Mouse (Mus musculus) embryonic facial prominence, embryonic 13.5 days (tissue): ENCODE results near the gene Zkscan6. TPM values are rescaled to one million over a fixed set of nuclear protein-coding genes. Genes with fewer than 3 reads are reported as not detected.

Experiments
- ATAC-seq: fragments of 200-750 bp; cut with Nextera tagmentation; 2 replicates; pipeline ENCODE4 v1.8.0; 2017; ENCODE audit warnings: low read depth; ENCODE audit not compliant: insufficient number of reproducible peaks, insufficient read depth, low FRiP score, low TSS enrichment
- H3K27ac ChIP-seq: fragments of 300-500 bp; sonication (generic); 2 replicates; pipeline ENCODE4 v1.5.1; 2015; ENCODE audit warnings: moderate library complexity, mild to moderate bottlenecking, inconsistent platforms
- H3K27me3 ChIP-seq: fragments of 300-500 bp; sonication (generic); 2 replicates; pipeline ENCODE4 v1.6.1; 2015; ENCODE audit warnings: mild to moderate bottlenecking, inconsistent platforms
- H3K36me3 ChIP-seq: fragments of 300-500 bp; sonication (generic); 2 replicates; pipeline ENCODE4 v1.6.1; 2015; ENCODE audit warnings: mild to moderate bottlenecking, inconsistent platforms
- H3K4me1 ChIP-seq: fragments of 300-500 bp; sonication (generic); 2 replicates; pipeline ENCODE4 v1.6.1; 2015; ENCODE audit warnings: inconsistent platforms
- H3K4me2 ChIP-seq: fragments of 300-500 bp; sonication (generic); 2 replicates; pipeline ENCODE4 v1.6.1; 2015; ENCODE audit warnings: moderate library complexity, mild to moderate bottlenecking, inconsistent platforms
- H3K4me3 ChIP-seq: fragments of 300-500 bp; sonication (generic); 2 replicates; pipeline ENCODE4 v1.5.1; 2015; ENCODE audit warnings: mild to moderate bottlenecking, inconsistent platforms
- H3K9ac ChIP-seq: fragments of 300-500 bp; sonication (generic); 2 replicates; pipeline ENCODE4 v1.6.1; 2015; ENCODE audit warnings: mild to moderate bottlenecking, inconsistent platforms
- H3K9me3 ChIP-seq: fragments of 300-500 bp; sonication (generic); 2 replicates; pipeline ENCODE4 v1.6.1; 2016; ENCODE audit warnings: inconsistent platforms
- WGBS: fragments of 180-500 bp; shearing (Covaris S2); methylation state at CpG from one replicate; pipeline ENCODE4 v1.1.7; 2015; ENCODE audit warnings: mixed read lengths; 5-methylcytosine and 5-hydroxymethylcytosine counted together
- polyA plus RNA-seq: library from polyadenylated mRNA; unstranded; fragments of >200 nt; fragmentation: Nextera tagmentation; extraction: Ambion mirVana; gene quantifications from 2 replicates; pipeline ENCODE4 v1.2.1, GENCODE M21; 2015

Gene Zkscan6
- polyA plus RNA-seq, result 13.8 and 14.9 TPM in 2 replicates

GRCm38 (mm10) chr11:65806909-65807504 lies at the start of gene Zkscan6:
TSS of gene Zkscan6 (plus strand) at chr11:65807175.
- Histone ChIP-seq H3K36me3 (no peaks in the 10 kb centered on the region), H3K9me3 (no peaks in the 10 kb centered on the region), H3K9ac (peak within 1 kb of the TSS; percentile 80), H3K4me2 (peak within 1 kb of the TSS; percentile 92), H3K27ac (peak within 1 kb of the TSS; percentile 62), H3K27me3 (no peaks in the 10 kb centered on the region), H3K4me1 (peaks cover 10% of the 10 kb centered on the region), H3K4me3 (peak within 1 kb of the TSS; percentile 72)
- peak; percentile 96 for ATAC-seq
- WGBS, result under 1% methylated on average over 58 of the region's 58 CpGs

DNA sequence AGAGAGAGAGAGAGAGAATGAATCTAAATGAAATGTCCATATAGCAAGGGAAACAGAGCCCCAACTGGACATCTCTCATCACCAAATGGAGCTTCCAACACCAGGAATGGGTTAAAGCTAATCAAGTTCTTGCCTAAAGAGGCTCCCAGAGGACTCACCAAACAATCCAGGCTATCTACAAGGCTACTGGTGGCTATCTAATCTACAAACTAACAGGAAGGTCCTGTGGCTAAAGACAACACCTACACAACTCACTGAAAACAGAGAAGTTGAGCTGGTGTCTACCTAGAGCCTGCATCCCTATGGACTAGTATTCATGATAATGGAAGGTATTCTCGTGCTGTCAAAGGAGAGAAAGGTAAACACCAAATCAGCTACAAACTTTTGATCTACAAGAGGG lies 47.6 kb upstream of the Zkscan6 start:
- H3K4me1 ChIP-seq, result 0 out of 2 replicates have a peak, but pooled peaks cover 4% of the 10 kb centered on the region
- ATAC-seq, result no peak
- no peaks in the 10 kb centered on the region for H3K27me3 ChIP-seq
- no peak overlapping the region for H3K4me2 ChIP-seq
- no peak overlapping the region for H3K9ac ChIP-seq
- H3K4me3 ChIP-seq, result no peak overlapping the region
- no peaks in the 10 kb centered on the region for H3K9me3 ChIP-seq
- no peak overlapping the region for H3K27ac ChIP-seq
- no peaks in the 10 kb centered on the region for H3K36me3 ChIP-seq
- WGBS, result 94% methylated on average over 1 of the region's 1 CpGs

DNA sequence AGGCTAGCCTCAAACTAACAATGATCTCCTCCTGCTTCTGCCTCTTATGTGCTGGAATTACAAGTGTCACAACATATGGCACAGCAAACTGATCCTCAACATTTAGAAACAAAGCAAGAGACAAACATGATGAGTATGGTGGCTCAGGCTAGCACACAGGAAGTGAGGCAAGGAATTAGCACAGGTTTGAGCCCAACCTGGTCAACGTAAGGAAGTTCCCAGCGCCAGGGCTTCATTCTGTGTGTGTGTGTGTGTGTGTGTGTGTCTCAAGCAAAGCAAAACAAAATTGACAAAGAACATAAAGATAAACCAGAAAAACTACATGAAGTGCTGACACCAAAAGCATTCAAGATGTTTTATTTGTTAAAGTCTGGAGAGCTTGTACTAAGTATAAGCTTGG lies 46.1 kb upstream of the Zkscan6 start:
- no peak overlapping the region for H3K4me2 ChIP-seq
- no peaks in the 10 kb centered on the region for H3K27me3 ChIP-seq
- H3K27ac ChIP-seq, result no peak overlapping the region
- no peaks in the 10 kb centered on the region for H3K4me1 ChIP-seq
- no peak for ATAC-seq
- WGBS, result 92% methylated on average over 2 of the region's 2 CpGs
- H3K4me3 ChIP-seq, result no peak overlapping the region
- H3K9me3 ChIP-seq, result no peaks in the 10 kb centered on the region
- no peaks in the 10 kb centered on the region for H3K36me3 ChIP-seq
- no peak overlapping the region for H3K9ac ChIP-seq

GRCm38 (mm10) chr11:65768445-65768844 lies 38.5 kb upstream of the Zkscan6 start:
- H3K4me3 ChIP-seq, result no peak overlapping the region
- ATAC-seq, result no peak

GRCm38 (mm10) chr11:65769990-65770389 lies 37.0 kb upstream of the Zkscan6 start:
- H3K27ac ChIP-seq, result no peak overlapping the region
- 76% methylated on average over 5 of the region's 5 CpGs for WGBS

More at GRCm38 (mm10) chr11:65768445-65768844, 38.5 kb upstream of the Zkscan6 start:
- Histone ChIP-seq H3K9me3 (no peaks in the 10 kb centered on the region), H3K27me3 (no peaks in the 10 kb centered on the region), H3K9ac (no peak overlapping the region), H3K4me2 (no peak overlapping the region), H3K36me3 (no peaks in the 10 kb centered on the region), H3K27ac (no peak overlapping the region), H3K4me1 (peaks cover 4% of the 10 kb centered on the region; the same call in 1 of the 2 replicates)

DNA sequence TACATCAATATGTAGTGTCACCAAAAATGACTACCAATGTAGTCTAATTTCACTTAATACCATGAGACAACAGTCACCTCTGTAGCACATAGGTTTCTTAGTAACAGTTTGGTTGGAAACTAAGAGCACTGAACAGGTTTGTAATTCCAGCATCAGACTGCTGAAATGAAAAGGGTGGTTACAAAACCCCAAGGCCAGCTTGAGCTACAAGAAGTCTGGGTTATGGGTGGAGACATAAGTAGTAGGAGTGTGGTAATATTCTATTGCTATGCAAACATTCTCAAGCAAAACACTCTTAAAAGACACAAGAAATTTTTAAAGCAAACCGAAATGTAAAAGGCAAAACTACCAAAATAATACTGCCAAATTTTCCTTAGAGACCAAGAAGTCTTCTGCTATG lies 35.4 kb upstream of the Zkscan6 start:
- no peak overlapping the region for H3K4me2 ChIP-seq
- no peak overlapping the region for H3K4me3 ChIP-seq
- ATAC-seq, result no peak
- H3K9ac ChIP-seq, result no peak overlapping the region
- WGBS, result 87% methylated on average over 1 of the region's 1 CpGs
- H3K4me1 ChIP-seq, result peaks cover 9% of the 10 kb centered on the region; the same call in 1 of the 2 replicates
- no peaks in the 10 kb centered on the region for H3K9me3 ChIP-seq
- no peak overlapping the region for H3K27ac ChIP-seq
- no peaks in the 10 kb centered on the region for H3K36me3 ChIP-seq
- no peaks in the 10 kb centered on the region for H3K27me3 ChIP-seq

More at GRCm38 (mm10) chr11:65769990-65770389, 37.0 kb upstream of the Zkscan6 start:
- Histone ChIP-seq H3K9me3 (no peaks in the 10 kb centered on the region), H3K4me2 (no peak overlapping the region), H3K4me3 (no peak overlapping the region), H3K27me3 (no peaks in the 10 kb centered on the region), H3K9ac (no peak overlapping the region), H3K36me3 (no peaks in the 10 kb centered on the region), H3K4me1 (peaks cover 9% of the 10 kb centered on the region; the same call in 1 of the 2 replicates)
- no peak for ATAC-seq

DNA sequence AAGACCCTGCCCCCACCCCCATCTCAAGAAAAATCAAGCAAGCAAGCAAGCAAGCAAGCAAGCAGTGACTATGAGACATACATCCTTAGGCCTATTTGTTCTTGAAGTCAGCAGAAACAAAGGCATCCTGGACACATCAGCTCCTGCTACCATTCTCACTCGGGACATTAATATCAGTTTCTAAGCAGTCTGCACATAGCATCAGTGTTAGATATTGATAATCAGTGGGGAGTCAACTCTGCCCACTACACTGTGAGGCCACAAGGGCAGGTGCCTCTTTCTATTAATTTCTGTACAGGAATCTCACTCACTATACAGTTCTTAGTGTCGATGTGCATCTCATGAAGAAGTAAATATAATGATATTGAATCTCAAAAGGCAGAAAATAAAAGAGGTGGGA lies 33.4 kb upstream of the Zkscan6 start:
- H3K27me3 ChIP-seq, result no peaks in the 10 kb centered on the region
- ATAC-seq, result no peak
- no peak overlapping the region for H3K27ac ChIP-seq
- H3K9ac ChIP-seq, result no peak overlapping the region
- whole genome bisulfite sequencing, result 88% methylated on average over 2 of the region's 2 CpGs
- no peak overlapping the region for H3K4me2 ChIP-seq
- no peaks in the 10 kb centered on the region for H3K36me3 ChIP-seq
- no peak overlapping the region for H3K4me3 ChIP-seq
- H3K4me1 ChIP-seq, result peaks cover 24% of the 10 kb centered on the region
- H3K9me3 ChIP-seq, result no peaks in the 10 kb centered on the region

GRCm38 (mm10) chr11:65773946-65774656 lies 32.9 kb upstream of the Zkscan6 start:
- Histone ChIP-seq H3K4me1 (peaks cover 30% of the 10 kb centered on the region), H3K36me3 (no peaks in the 10 kb centered on the region), H3K27ac (no peak overlapping the region), H3K9ac (no peak overlapping the region), H3K9me3 (no peaks in the 10 kb centered on the region), H3K27me3 (no peaks in the 10 kb centered on the region), H3K4me2 (no peak overlapping the region), H3K4me3 (no peak overlapping the region)
- WGBS, result 52% methylated on average over 6 of the region's 6 CpGs
- ATAC-seq, result no peak

GRCm38 (mm10) chr11:65776906-65777611 lies 29.9 kb upstream of the Zkscan6 start:
- no peak overlapping the region for H3K9ac ChIP-seq
- H3K4me2 ChIP-seq, result peak overlapping the region; percentile 18; the same call in 1 of the 2 replicates
- H3K4me3 ChIP-seq, result no peak overlapping the region
- H3K36me3 ChIP-seq, result peaks cover 16% of the 10 kb centered on the region
- ATAC-seq, result no peak
- H3K9me3 ChIP-seq, result no peaks in the 10 kb centered on the region
- no peak overlapping the region for H3K27ac ChIP-seq
- WGBS, result 51% methylated on average over 2 of the region's 2 CpGs
- no peaks in the 10 kb centered on the region for H3K27me3 ChIP-seq
- peaks cover 39% of the 10 kb centered on the region for H3K4me1 ChIP-seq

- Histone ChIP-seq H3K27me3 (no peaks in the 10 kb centered on the region), H3K27ac (no peak overlapping the region), H3K4me2 (no peak overlapping the region; the same call in 1 of the 2 replicates), H3K9me3 (no peaks in the 10 kb centered on the region), H3K9ac (no peak overlapping the region), H3K36me3 (peaks cover 16% of the 10 kb centered on the region), H3K4me3 (no peak overlapping the region), H3K4me1 (peaks cover 39% of the 10 kb centered on the region)
- 46% methylated on average over 5 of the region's 5 CpGs for WGBS
- no peak for ATAC-seq
Observed at GRCm38 (mm10) chr11:65777810-65778209, 29.2 kb upstream of the Zkscan6 start.

- Histone ChIP-seq H3K9me3 (no peaks in the 10 kb centered on the region), H3K27me3 (no peaks in the 10 kb centered on the region), H3K4me1 (peaks cover 30% of the 10 kb centered on the region), H3K27ac (peak overlapping the region; percentile 48; the same call in 1 of the 2 replicates), H3K9ac (no peak overlapping the region), H3K4me2 (no peak overlapping the region), H3K36me3 (peaks cover 16% of the 10 kb centered on the region), H3K4me3 (no peak overlapping the region)
- WGBS, result 51% methylated on average over 1 of the region's 1 CpGs
- ATAC-seq, result no peak
Observed at GRCm38 (mm10) chr11:65779066-65779465, 27.9 kb upstream of the Zkscan6 start.
